Mouse (Mus musculus) limb, embryonic 15.5 days (tissue): ENCODE measurements around the gene Brd3. TPM values are rescaled to one million over a fixed set of nuclear protein-coding genes. Genes with fewer than 3 reads are reported as not detected.
A peak's percentile ranks its signal among the peaks of the same experiment; 100 is the strongest.
"Not testable (repeated sequence)": the region's sequence is repeated elsewhere in the genome, so short reads cannot be mapped to it uniquely, and the experiment has no call there.

ENCODE experiments used
- ATAC-seq: fragments of 200-750 bp; cut with Nextera tagmentation; 2 replicates; pipeline ENCODE4 v1.8.0; 2017; ENCODE audit warnings: low read depth, moderate TSS enrichment; ENCODE audit not compliant: insufficient number of reproducible peaks, low FRiP score, low TSS enrichment
- H3K27ac ChIP-seq: fragments of 300-500 bp; sonication (generic); 2 replicates; pipeline ENCODE4 v1.5.1; 2015; ENCODE audit warnings: moderate library complexity, mild to moderate bottlenecking, inconsistent platforms
- H3K27me3 ChIP-seq: fragments of 300-500 bp; sonication (generic); 2 replicates; pipeline ENCODE4 v1.6.1; 2015; ENCODE audit warnings: inconsistent platforms
- H3K36me3 ChIP-seq: fragments of 300-500 bp; sonication (generic); 2 replicates; pipeline ENCODE4 v1.6.1; 2015; ENCODE audit warnings: inconsistent platforms
- H3K4me1 ChIP-seq: fragments of 300-500 bp; sonication (generic); 2 replicates; pipeline ENCODE4 v1.6.1; 2015; ENCODE audit warnings: inconsistent platforms
- H3K4me2 ChIP-seq: fragments of 300-500 bp; sonication (generic); 2 replicates; pipeline ENCODE4 v1.6.1; 2015; ENCODE audit warnings: mild to moderate bottlenecking, inconsistent platforms
- H3K4me3 ChIP-seq: fragments of 300-500 bp; sonication (generic); 2 replicates; pipeline ENCODE4 v1.5.1; 2015; ENCODE audit warnings: mild to moderate bottlenecking, inconsistent platforms
- H3K9ac ChIP-seq: fragments of 300-500 bp; sonication (generic); 2 replicates; pipeline ENCODE4 v1.6.1; 2015; ENCODE audit warnings: inconsistent platforms
- H3K9me3 ChIP-seq: fragments of 300-500 bp; sonication (generic); 2 replicates; pipeline ENCODE4 v1.6.1; 2016; ENCODE audit warnings: inconsistent platforms
- WGBS: fragments of 180-500 bp; shearing (Covaris S2); methylation state at CpG from one replicate; pipeline ENCODE4 v1.1.7; 2015; 5-methylcytosine and 5-hydroxymethylcytosine counted together
- polyA plus RNA-seq: library from polyadenylated mRNA; unstranded; fragments of >200 nt; fragmentation: Nextera tagmentation; extraction: Ambion mirVana; gene quantifications from 2 replicates; pipeline ENCODE4 v1.2.1, GENCODE M21; 2015

The Brd3 gene
- polyA plus RNA-seq, 1 experiment from 2014 or later = 112 TPM

- Histone ChIP-seq H3K4me1 (peaks cover 16% of the 10 kb centered on the region), H3K9me3 (no peaks in the 10 kb centered on the region), H3K9ac (0 out of 2 replicates have a peak overlapping the region, but pooled peaks have one; percentile 41), H3K4me2 (peak overlapping the region; percentile 60), H3K36me3 (peaks cover 13% of the 10 kb centered on the region), H3K4me3 (peak overlapping the region; percentile 44), H3K27me3 (no peaks in the 10 kb centered on the region), H3K27ac (peak overlapping the region; percentile 93)
- under 1% methylated on average over 46 of the region's 46 CpGs for WGBS
- ATAC-seq = peak; percentile 97
These were observed 32.5 kb upstream of the Brd3 start for GRCm38 (mm10) chr2:27539772-27540514.

DNA sequence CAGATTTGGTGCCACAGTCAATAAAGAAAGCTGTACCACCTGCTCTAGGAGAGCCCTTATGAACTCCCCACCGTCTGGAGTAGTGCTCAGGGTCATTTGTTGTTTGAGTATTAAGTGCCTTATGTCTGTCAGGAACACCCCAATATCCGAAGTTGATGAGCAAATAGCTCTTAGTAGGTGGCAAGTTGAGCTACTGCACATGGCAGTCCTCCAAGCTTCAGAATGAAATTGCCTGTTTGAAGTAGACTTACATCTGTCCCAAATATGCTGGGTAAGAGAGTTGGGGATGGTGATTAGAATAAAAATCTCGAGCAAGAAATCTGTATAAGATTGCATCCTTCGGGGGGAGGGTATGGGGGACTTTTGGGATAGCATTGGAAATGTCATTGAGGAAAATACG lies 31.9 kb upstream of the Brd3 start:
- Histone ChIP-seq H3K9ac (no peak overlapping the region), H3K36me3 (peaks cover 19% of the 10 kb centered on the region), H3K4me2 (peak overlapping the region; percentile 60; the same call in 1 of the 2 replicates), H3K4me1 (peaks cover 16% of the 10 kb centered on the region), H3K27ac (peak overlapping the region; percentile 93), H3K27me3 (no peaks in the 10 kb centered on the region), H3K4me3 (peak overlapping the region; percentile 44), H3K9me3 (no peaks in the 10 kb centered on the region)
- ATAC-seq = no peak
- WGBS = 13% methylated on average over 5 of the region's 5 CpGs

DNA sequence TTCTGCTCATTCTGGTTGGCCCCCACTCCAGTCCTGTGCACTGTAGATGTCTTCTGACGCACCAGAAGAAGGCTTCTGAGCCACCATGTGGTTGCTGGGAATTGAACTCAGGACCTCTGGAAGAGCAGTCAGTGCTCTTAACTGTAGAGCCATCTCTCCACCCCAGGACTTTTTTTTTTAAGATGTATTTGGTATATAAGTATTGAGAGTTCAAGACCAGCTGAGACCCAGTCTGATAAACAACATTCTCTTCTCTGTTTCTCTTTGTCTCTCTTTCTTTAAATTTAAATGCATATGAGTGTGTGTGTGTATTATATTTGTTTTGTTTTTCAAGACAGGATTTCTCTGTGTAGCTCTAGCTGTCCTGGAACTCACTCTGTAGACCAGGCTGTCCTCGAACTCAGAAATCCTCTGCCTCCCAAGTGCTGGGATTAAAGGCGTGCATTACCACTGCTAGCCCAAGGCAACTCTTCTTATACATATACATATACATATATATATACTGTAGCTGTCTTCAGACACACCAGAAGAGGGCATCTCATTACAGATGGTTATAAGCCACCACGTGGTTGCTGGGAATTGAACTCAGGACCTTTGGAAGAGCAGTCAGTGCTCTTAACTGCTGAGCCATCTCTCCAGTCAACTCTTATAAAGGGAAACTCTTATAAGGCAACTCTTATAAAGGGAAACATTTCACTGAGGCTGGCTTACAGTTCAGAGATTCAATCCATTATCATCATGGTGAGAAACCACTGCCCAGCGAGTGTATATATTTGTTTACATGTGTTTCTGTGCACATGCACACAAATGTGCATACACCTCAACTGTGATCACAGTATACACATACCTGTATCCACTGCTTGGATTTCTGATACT lies 31.2 kb upstream of the Brd3 start:
- H3K27me3 ChIP-seq, ATAC-seq, H3K4me3 ChIP-seq, H3K9me3 ChIP-seq, H3K9ac ChIP-seq: not testable (repeated sequence)
- peaks cover 16% of the 10 kb centered on the region for H3K4me1 ChIP-seq
- H3K27ac ChIP-seq = peak overlapping the region; percentile 93
- H3K4me2 ChIP-seq = peak overlapping the region; percentile 60; the same call in 1 of the 2 replicates
- WGBS = 62% methylated on average over 5 of the region's 5 CpGs
- peaks cover 25% of the 10 kb centered on the region for H3K36me3 ChIP-seq

GRCm38 (mm10) chr2:27518283-27518682 lies 10.8 kb upstream of the Brd3 start:
- Histone ChIP-seq H3K36me3 (peaks cover 46% of the 10 kb centered on the region), H3K4me2 (no peak overlapping the region), H3K9me3 (no peaks in the 10 kb centered on the region), H3K27me3 (no peaks in the 10 kb centered on the region), H3K9ac (no peak overlapping the region), H3K4me3 (no peak overlapping the region), H3K4me1 (peaks cover 26% of the 10 kb centered on the region), H3K27ac (no peak overlapping the region)
- WGBS = 93% methylated on average over 3 of the region's 3 CpGs
- no peak for ATAC-seq

DNA sequence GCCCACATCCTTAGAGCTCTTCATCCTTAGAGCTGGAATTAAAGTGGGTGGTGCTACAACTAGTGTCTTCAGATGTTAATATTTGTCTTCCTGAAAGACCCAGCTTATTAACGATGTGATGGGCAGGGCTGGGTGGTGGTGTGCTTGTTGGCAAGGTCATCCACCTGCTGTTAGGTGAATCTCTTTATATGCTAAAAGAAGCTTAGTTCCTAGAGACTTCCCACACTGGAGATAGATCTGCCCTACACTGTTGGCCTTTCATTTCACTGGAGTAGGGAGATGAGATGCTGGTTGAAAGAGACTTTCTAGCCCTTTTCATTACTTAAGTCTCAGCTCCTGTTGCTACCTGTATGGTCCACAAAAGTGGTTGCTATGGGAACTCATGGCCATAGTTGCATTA lies 8.8 kb upstream of the Brd3 start:
- Histone ChIP-seq H3K27ac (no peak overlapping the region), H3K4me1 (peaks cover 26% of the 10 kb centered on the region), H3K9me3 (no peaks in the 10 kb centered on the region), H3K9ac (peak overlapping the region; percentile 95; the same call in 1 of the 2 replicates), H3K27me3 (no peaks in the 10 kb centered on the region), H3K4me3 (peak overlapping the region; percentile 95), H3K4me2 (peak overlapping the region; percentile 81), H3K36me3 (peaks cover 31% of the 10 kb centered on the region)
- ATAC-seq = no peak
- 18% methylated on average over 1 of the region's 1 CpGs for WGBS

DNA sequence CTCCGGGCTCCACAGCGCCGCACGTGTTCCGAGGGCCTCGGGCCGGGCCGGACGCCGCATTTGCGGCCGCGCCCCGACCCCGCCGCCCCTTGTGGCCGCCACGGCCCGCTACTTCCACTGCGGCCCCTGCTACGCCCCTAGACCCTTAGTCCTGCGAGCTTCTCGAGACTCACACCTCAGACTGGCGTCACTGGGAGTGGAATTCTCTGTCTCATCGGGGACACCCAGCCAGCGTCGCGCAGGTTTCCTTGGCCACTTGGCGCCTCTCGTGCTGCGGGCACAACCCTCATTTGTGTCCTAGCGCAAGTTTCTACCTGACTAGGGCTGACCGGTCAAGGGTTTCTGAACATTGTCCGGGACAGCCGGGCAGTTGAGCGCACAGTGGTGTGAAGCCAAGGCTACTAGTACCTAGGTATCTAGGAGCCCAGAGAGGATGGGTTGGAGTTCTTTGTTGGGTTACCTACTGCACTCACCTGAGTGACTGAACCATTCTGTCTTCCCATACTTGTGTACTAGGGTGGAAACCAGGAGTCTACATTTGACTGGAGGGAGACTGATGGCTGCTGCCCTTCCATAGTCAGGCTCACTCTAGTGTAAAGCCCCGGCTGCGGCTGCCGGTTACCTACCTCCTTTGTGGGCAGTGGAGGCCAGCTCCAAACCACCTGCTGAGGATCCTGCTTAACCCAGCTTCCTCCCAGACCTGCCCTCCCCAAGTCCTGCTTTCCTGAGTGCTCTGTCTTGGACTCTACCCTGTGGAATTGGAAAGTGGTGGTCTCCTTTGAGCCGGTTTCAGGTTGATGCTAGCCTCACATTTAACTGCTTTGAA lies 8.1 kb upstream of the Brd3 start:
- Histone ChIP-seq H3K9me3 (no peaks in the 10 kb centered on the region), H3K9ac (peak overlapping the region; percentile 95), H3K36me3 (peaks cover 24% of the 10 kb centered on the region), H3K4me2 (peak overlapping the region; percentile 81), H3K4me3 (peak overlapping the region; percentile 95), H3K4me1 (peaks cover 26% of the 10 kb centered on the region), H3K27ac (peak overlapping the region; percentile 95), H3K27me3 (no peaks in the 10 kb centered on the region)
- ATAC-seq = peak; percentile 17; the same call in 1 of the 2 replicates
- WGBS = 0% methylated on average over 36 of the region's 40 CpGs

DNA sequence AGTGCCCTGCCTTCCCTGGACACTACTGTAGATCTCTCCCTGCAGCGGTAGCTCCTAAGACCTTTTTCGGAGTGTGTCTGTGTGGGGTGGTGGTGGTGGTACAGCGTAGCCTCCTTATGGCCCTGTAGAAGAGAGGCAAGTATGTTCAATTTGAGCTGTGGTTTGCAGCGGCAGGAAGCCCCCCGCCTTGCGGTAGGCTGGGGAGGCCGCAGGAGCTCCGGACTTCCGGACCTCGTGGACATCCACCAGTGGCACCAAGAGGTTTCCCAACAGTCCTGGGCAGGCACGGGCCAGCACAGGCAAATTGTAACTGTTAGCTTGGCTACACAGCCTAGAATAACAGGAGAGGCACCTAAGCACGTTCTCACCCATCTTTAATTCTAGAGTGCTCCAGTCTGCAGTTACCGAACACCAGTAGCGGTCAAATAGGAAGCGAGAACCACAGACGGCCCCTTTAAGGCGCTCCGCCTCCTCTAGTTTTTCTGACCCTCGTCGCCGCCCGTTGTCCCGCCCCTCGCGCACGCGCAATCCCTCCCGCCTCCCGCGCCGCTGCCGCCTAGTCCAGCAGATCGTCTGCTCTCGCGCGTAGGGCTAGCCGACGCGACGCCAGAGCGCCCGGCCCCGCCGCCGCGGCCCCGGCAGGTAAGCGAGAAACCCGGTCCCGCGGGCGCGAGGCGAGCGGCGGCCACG lies 7.3 kb upstream of the Brd3 start, which contains the start of gene Wdr5:
TSS of gene Wdr5 (plus strand) at position 519 of the 690 bp plus-strand sequence.
- no peaks in the 10 kb centered on the region for H3K9me3 ChIP-seq

DNA sequence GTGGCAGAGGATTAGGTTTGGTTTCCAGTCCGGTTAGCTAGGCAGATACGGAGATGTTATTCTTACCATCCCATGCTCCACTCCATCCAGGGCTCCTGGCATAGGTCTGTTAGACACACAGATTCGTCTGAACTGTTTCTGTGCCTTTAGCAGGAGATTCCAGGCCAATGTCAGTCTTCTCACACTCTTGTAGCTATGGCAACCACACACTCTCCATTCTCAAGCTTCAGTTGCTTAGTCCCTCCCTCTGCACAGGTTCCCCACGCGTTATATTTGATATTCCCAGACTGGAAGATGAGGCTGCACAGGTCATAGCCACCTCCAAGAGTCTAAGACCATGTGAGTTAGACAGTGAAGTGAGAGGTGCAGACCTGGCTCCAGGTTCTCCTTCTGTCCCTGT lies 6.4 kb upstream of the Brd3 start:
- Histone ChIP-seq H3K27ac (peak overlapping the region; percentile 95), H3K4me1 (peaks cover 26% of the 10 kb centered on the region), H3K27me3 (no peaks in the 10 kb centered on the region), H3K4me2 (peak overlapping the region; percentile 81), H3K4me3 (peak overlapping the region; percentile 95), H3K36me3 (peaks cover 7% of the 10 kb centered on the region), H3K9me3 (no peaks in the 10 kb centered on the region), H3K9ac (peak overlapping the region; percentile 55)
- 73% methylated on average over 5 of the region's 5 CpGs for WGBS
- no peak for ATAC-seq

More for the DNA sequence above, 7.3 kb upstream of the Brd3 start, which contains the start of gene Wdr5:
- WGBS = under 1% methylated on average over 57 of the region's 57 CpGs
- Histone ChIP-seq H3K4me1 (peaks cover 26% of the 10 kb centered on the region), H3K4me3 (peak within 1 kb of the TSS; percentile 95), H3K9ac (peak within 1 kb of the TSS; percentile 95), H3K27ac (peak within 1 kb of the TSS; percentile 95), H3K27me3 (no peaks in the 10 kb centered on the region), H3K36me3 (peaks cover 16% of the 10 kb centered on the region), H3K4me2 (peak within 1 kb of the TSS; percentile 81)
- peak; percentile 86 for ATAC-seq

DNA sequence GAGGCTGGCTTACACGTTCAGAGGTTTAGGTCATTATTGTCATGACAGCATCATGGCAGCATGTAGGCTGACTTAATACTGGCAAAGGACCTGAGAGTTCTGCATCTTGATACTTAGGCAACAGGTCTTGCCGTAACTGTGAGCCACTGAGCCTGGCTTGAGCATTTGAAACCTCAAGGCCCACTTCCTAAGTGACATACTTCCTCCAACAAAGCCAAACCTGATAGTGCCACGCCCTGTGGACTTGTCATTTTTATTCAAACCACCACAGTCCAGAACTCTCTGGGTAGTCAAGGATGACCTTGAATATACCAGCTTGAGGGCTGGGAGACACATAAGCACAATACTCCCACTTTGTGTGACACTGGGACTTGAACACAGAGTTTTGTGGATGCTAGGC lies 5.4 kb upstream of the Brd3 start:
- H3K36me3 ChIP-seq = no peaks in the 10 kb centered on the region
- H3K4me1 ChIP-seq = peaks cover 26% of the 10 kb centered on the region
- H3K27ac ChIP-seq = no peak overlapping the region
- no peak overlapping the region for H3K4me3 ChIP-seq
- no peak overlapping the region for H3K9ac ChIP-seq
- ATAC-seq = no peak
- no peaks in the 10 kb centered on the region for H3K27me3 ChIP-seq
- 92% methylated on average over 3 of the region's 3 CpGs for WGBS
- no peak overlapping the region for H3K4me2 ChIP-seq
- no peaks in the 10 kb centered on the region for H3K9me3 ChIP-seq

GRCm38 (mm10) chr2:27510706-27511105 lies 3.2 kb upstream of the Brd3 start:
- no peak overlapping the region for H3K4me3 ChIP-seq
- no peaks in the 10 kb centered on the region for H3K9me3 ChIP-seq
- no peaks in the 10 kb centered on the region for H3K27me3 ChIP-seq
- H3K9ac ChIP-seq = no peak overlapping the region
- ATAC-seq = no peak
- 78% methylated on average over 7 of the region's 7 CpGs for WGBS
- H3K36me3 ChIP-seq = no peaks in the 10 kb centered on the region
- H3K27ac ChIP-seq = no peak overlapping the region
- H3K4me2 ChIP-seq = no peak overlapping the region
- H3K4me1 ChIP-seq = peaks cover 12% of the 10 kb centered on the region

GRCm38 (mm10) chr2:27506658-27507057 lies 804 bp downstream of the Brd3 start:
- H3K9me3 ChIP-seq, H3K27ac ChIP-seq, H3K27me3 ChIP-seq, H3K4me3 ChIP-seq, H3K9ac ChIP-seq, H3K4me2 ChIP-seq, H3K36me3 ChIP-seq, ATAC-seq: not testable (repeated sequence)
- H3K4me1 ChIP-seq = peaks cover 20% of the 10 kb centered on the region
- WGBS = 78% methylated on average over 4 of the region's 4 CpGs
